Mouse (Mus musculus) midbrain, embryonic 15.5 days (tissue): ENCODE results near the gene Guca1a. TPM values are rescaled to one million over a fixed set of nuclear protein-coding genes. Genes with fewer than 3 reads are reported as not detected.
"Not testable (repeated sequence)": the region's sequence is repeated elsewhere in the genome, so short reads cannot be mapped to it uniquely, and the experiment has no call there.

ENCODE experiments used
- ATAC-seq: fragments of 200-750 bp; cut with Nextera tagmentation; replicated peaks from 2 replicates; pipeline ENCODE4 v1.8.0; 2017; ENCODE audit warnings: moderate TSS enrichment
- H3K27ac ChIP-seq: fragments of 300-500 bp; sonication (generic); 2 replicates; pipeline ENCODE4 v1.5.1; 2015; ENCODE audit warnings: mild to moderate bottlenecking, inconsistent platforms
- H3K27me3 ChIP-seq: fragments of 300-500 bp; sonication (generic); replicated peaks from 2 replicates; pipeline ENCODE4 v1.6.1; 2015; ENCODE audit warnings: inconsistent platforms
- H3K36me3 ChIP-seq: fragments of 300-500 bp; sonication (generic); replicated peaks from 2 replicates; pipeline ENCODE4 v1.6.1; 2015; ENCODE audit warnings: inconsistent platforms
- H3K4me1 ChIP-seq: fragments of 300-500 bp; sonication (generic); 2 replicates; pipeline ENCODE4 v1.6.1; 2015; ENCODE audit warnings: inconsistent platforms
- H3K4me2 ChIP-seq: fragments of 300-500 bp; sonication (generic); 2 replicates; pipeline ENCODE4 v1.6.1; 2015; ENCODE audit warnings: inconsistent platforms, mild to moderate bottlenecking, moderate library complexity
- H3K4me3 ChIP-seq: fragments of 300-500 bp; sonication (generic); 2 replicates; pipeline ENCODE4 v1.5.1; 2015; ENCODE audit warnings: mild to moderate bottlenecking, inconsistent platforms
- H3K9ac ChIP-seq: fragments of 300-500 bp; sonication (generic); 2 replicates; pipeline ENCODE4 v1.6.1; 2015; ENCODE audit warnings: mild to moderate bottlenecking, inconsistent platforms
- H3K9me3 ChIP-seq: fragments of 300-500 bp; sonication (generic); 2 replicates; pipeline ENCODE4 v1.6.1; 2016; ENCODE audit warnings: inconsistent platforms
- WGBS: fragments of 180-500 bp; shearing (Covaris S2); methylation state at CpG from one replicate; pipeline ENCODE4 v1.1.7; 2015; ENCODE audit warnings: mixed read lengths; 5-methylcytosine and 5-hydroxymethylcytosine counted together
- polyA plus RNA-seq: library from polyadenylated mRNA; unstranded; fragments of >200 nt; fragmentation: Nextera tagmentation; extraction: Ambion mirVana; gene quantifications from 2 replicates; pipeline ENCODE4 v1.2.1, GENCODE M21; 2015

Gene Guca1a
- polyA plus RNA-seq, 1 experiment from 2014 or later = 0.92 TPM

DNA sequence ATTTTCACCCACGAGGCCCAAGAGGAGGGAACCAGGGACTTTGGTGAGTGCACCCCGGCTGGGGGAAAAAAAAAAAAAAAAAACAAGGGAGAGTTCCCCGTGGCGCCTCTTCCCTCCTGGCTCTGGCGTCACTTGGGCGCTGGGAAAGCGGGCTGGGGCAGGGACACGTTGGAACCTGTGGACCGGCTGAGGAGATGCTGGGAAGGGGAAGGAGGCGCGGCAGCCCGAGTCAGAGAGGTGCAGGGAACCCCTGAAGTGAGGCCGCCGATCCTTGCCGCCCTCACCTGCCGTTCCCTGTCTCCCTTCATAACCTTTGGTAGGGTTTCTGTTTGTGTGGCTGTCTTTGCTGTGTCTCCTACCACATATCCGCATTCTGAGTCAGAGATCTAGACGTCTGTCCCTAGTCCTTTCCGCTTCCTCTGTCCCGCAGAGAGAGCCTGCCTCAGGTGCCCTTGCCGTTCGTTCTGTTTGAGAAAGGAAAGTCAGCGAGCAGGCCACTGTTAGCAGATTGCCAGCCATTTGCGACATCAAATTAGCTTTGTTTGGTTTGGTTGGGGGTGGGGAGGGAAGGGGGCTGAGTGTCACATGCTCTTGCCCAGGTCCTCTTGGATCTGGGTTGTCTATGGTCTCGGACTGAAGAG is 36.6 kb upstream of the Guca1a start, which contains the start of gene 1700001C19Rik:
Gene 1700001C19Rik (minus strand): TSS at position 470 of the 641 bp plus-strand sequence.
- ATAC-seq = no peak
- peak within 1 kb of the TSS; percentile 43 for H3K4me3 ChIP-seq

DNA sequence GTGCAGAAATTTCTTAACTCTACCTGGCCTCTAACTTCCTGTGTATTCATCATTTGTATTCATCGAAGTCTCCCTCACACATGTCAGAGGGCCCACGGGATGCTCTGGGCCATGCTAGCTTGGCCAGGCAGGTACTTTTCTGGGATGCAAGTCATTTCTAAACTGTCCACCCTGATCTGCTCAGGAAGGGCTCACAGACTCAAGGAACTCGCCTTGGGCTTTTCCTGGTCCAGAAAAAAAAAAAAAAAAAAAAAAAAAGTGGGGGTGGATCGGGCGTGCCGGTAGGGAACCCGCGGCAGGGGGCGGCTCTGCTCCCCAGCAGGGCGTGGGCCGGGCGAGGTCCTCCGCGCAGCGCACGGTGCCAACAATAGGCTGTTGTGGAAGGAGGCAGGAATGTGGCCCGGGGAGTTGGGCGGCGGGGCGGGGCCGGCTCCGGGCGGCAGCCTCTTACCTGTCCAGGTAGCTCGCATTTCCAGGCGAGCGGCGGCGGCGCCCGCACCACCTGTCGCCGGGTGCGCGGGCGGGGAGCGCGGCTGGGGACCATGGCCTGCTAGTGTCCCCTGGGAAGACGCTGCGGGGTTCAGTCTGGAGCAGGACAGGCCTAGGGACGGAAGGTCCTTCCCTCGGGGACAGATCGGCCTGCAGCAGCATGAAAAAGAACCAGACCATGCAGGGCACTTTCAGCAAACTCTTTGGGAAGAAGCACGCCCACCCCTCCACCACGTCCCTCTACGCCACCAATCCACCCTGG is 35.9 kb upstream of the Guca1a start, which contains the start of gene AI661453:
Gene AI661453 (plus strand): TSS at position 460 of the 751 bp plus-strand sequence.
- Histone ChIP-seq H3K9me3 (no peaks in the 10 kb centered on the region), H3K36me3 (no peaks in the 10 kb centered on the region), H3K27me3 (peaks cover 32% of the 10 kb centered on the region), H3K4me2 (peak within 1 kb of the TSS; percentile 87), H3K4me1 (peaks cover 22% of the 10 kb centered on the region), H3K9ac (peak within 1 kb of the TSS; percentile 30), H3K4me3 (peak within 1 kb of the TSS; percentile 43), H3K27ac (no peak within 1 kb of the TSS)
- 1% methylated on average over 45 of the region's 45 CpGs for WGBS
- no peak for ATAC-seq

More for the DNA sequence above, 36.6 kb upstream of the Guca1a start, which contains the start of gene 1700001C19Rik:
- no peaks in the 10 kb centered on the region for H3K36me3 ChIP-seq
- H3K4me2 ChIP-seq = peak within 1 kb of the TSS; percentile 87
- H3K9ac ChIP-seq = peak within 1 kb of the TSS; percentile 30
- peaks cover 32% of the 10 kb centered on the region for H3K27me3 ChIP-seq
- WGBS = 4% methylated on average over 25 of the region's 25 CpGs
- H3K4me1 ChIP-seq = peaks cover 22% of the 10 kb centered on the region
- H3K27ac ChIP-seq = no peak within 1 kb of the TSS
- H3K9me3 ChIP-seq = no peaks in the 10 kb centered on the region

DNA sequence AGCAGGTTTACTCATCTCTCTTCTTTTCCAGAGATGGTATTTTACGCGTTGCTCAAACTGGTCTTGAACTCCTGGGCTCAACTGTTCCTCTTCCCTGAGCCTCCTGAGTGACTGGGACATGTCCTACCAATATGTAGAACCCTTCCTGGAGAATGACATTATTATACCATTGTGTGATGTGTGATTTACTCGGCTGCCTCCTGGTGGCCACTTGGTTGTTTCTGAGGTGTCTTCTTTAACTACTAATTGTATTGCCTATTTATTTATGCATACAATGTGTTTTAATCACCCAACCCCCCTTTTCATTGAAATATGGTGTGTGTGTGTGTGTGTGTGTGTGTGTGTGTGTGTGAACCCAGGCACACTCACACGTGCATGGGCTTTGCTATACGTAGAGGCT is 30.4 kb upstream of the Guca1a start:
- Histone ChIP-seq H3K27ac (no peak overlapping the region), H3K4me2 (no peak overlapping the region), H3K27me3 (no peaks in the 10 kb centered on the region; the same call in 1 of the 2 replicates), H3K4me3 (no peak overlapping the region), H3K4me1 (peaks cover 8% of the 10 kb centered on the region; the same call in 1 of the 2 replicates), H3K9ac (no peak overlapping the region), H3K36me3 (no peaks in the 10 kb centered on the region), H3K9me3 (no peaks in the 10 kb centered on the region)
- ATAC-seq = no peak
- 77% methylated on average over 5 of the region's 5 CpGs for WGBS

DNA sequence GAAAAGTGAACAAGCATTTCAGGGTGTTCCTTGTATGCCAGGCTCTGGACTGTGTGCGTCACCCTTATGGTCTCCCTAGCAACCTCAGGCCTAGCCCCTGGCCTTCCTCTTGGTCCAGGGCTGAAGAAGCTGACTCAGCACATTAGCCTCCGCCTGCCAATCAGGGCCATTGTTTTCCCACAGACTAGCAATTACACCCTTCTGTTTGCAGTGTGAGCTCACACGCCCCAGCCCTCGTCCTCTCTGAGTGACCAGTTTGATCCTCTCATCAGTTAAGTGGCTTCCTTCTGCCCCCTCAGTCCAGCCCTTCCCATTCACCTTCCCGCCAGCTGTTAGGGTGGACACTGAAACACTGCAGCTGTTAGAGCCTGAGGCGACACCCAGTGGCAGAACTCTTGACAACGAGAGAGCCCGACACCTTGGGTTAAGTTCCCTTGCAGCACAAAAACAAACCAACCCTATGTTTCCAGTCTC is 28.5 kb upstream of the Guca1a start:
- H3K4me3 ChIP-seq = no peak overlapping the region
- peak; percentile 78 for ATAC-seq
- WGBS = 3% methylated on average over 8 of the region's 8 CpGs
- peak overlapping the region; percentile 19; the same call in 1 of the 2 replicates for H3K4me2 ChIP-seq
- H3K27me3 ChIP-seq = no peaks in the 10 kb centered on the region; the same call in 1 of the 2 replicates
- no peaks in the 10 kb centered on the region for H3K36me3 ChIP-seq
- no peak overlapping the region for H3K27ac ChIP-seq
- H3K9ac ChIP-seq = no peak overlapping the region
- no peaks in the 10 kb centered on the region for H3K9me3 ChIP-seq
- peaks cover 8% of the 10 kb centered on the region; the same call in 1 of the 2 replicates for H3K4me1 ChIP-seq

DNA sequence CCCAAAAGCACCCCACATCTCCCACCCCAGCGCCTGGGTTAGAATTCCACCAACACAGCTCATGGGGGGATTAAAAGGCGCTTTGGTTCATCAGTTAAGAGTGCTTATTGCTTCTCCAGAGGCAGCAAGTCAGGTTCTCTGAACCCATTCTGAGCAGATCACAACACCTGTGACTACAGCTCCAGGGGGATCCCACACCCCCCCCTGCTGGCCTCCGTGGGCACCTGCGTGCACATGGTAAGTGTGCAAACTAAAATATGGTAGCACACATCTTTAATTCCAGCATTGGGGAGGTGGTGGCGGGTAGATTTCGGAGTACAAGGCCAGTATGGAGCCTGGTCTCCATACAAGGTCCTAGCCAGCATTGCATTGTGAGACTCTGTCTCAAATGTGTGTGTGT is 26.9 kb upstream of the Guca1a start:
- peaks cover 8% of the 10 kb centered on the region; the same call in 1 of the 2 replicates for H3K4me1 ChIP-seq
- ATAC-seq = no peak
- no peaks in the 10 kb centered on the region for H3K36me3 ChIP-seq
- no peak overlapping the region for H3K4me2 ChIP-seq
- no peaks in the 10 kb centered on the region for H3K9me3 ChIP-seq
- H3K27ac ChIP-seq = no peak overlapping the region
- 76% methylated on average over 6 of the region's 6 CpGs for WGBS
- no peaks in the 10 kb centered on the region; the same call in 1 of the 2 replicates for H3K27me3 ChIP-seq
- H3K4me3 ChIP-seq = no peak overlapping the region
- no peak overlapping the region for H3K9ac ChIP-seq

DNA sequence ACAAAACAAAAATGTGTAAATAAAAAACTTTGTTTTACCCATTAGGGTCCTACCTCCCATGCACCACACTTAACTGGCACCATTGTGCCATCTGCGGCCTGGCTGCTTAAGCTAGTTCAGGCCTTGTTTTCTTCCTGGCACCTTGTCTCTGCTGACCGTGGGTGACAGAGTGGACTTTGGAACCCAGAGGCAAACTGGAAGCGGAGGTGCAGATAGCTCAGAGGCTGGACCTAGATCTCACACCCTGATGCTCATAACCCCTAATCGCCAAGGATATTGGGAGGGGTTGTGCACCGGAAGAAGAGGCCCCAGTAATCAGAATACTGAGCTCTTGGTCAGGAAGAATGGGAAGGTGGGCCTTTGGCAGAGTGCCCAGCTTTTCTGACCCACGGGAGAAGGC is 23.8 kb upstream of the Guca1a start:
- peaks cover 6% of the 10 kb centered on the region; the same call in 1 of the 2 replicates for H3K4me1 ChIP-seq
- no peak overlapping the region for H3K27ac ChIP-seq
- 75% methylated on average over 6 of the region's 6 CpGs for WGBS

DNA sequence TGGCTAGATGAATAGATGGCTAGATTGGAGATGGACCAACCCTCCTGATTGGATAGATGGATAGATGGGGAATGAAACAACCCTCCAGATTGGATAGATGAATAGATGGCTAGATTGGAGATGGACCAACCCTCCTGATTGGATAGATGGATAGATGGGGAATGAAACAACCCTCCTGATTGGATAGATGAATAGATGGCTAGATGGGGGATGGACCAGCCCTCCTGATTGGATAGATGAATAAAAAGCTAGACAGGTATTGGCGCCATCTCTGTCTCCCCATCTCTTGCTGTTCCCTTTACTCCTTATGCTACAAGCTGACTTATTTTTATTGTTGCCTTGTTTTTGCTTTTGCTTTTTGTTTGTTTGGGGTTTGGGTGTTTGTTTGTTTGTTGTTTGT is 22.2 kb upstream of the Guca1a start:
- WGBS = 100% methylated on average over 1 of the region's 1 CpGs
- not testable (repeated sequence) for ATAC-seq

More for the DNA sequence above, 23.8 kb upstream of the Guca1a start:
- Histone ChIP-seq H3K9ac (no peak overlapping the region), H3K9me3 (no peaks in the 10 kb centered on the region), H3K4me3 (no peak overlapping the region), H3K27me3 (no peaks in the 10 kb centered on the region), H3K4me2 (no peak overlapping the region), H3K36me3 (no peaks in the 10 kb centered on the region)
- no peak for ATAC-seq

DNA sequence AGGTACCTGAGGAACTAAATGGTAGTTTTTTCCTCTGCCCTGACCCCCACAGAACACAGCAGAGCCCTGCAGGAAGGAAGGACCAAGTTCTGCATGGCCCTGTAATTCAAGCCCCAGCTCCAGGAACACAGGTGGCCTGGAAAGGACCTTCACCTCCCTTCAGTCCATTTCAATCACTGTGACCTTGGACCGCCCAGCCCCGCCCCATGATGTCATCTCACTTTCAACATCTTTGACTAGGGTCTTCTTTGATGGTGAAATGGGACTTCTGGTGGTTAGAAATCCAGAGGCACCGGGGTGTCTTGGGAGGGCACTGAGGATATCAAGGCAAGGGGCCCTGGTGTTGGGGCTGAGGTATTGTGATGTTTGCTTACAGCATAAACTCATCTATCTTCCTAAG is 21.2 kb upstream of the Guca1a start:
- Histone ChIP-seq H3K9ac (no peak overlapping the region), H3K4me2 (no peak overlapping the region), H3K36me3 (no peaks in the 10 kb centered on the region), H3K4me3 (no peak overlapping the region), H3K9me3 (no peaks in the 10 kb centered on the region), H3K27ac (no peak overlapping the region), H3K4me1 (no peaks in the 10 kb centered on the region), H3K27me3 (no peaks in the 10 kb centered on the region)
- WGBS = 83% methylated on average over 3 of the region's 3 CpGs
- ATAC-seq = no peak

More for the DNA sequence above, 22.2 kb upstream of the Guca1a start:
- H3K27ac ChIP-seq, H3K9me3 ChIP-seq, H3K4me3 ChIP-seq, H3K9ac ChIP-seq, H3K4me1 ChIP-seq, H3K27me3 ChIP-seq, H3K36me3 ChIP-seq, H3K4me2 ChIP-seq: not testable (repeated sequence)

DNA sequence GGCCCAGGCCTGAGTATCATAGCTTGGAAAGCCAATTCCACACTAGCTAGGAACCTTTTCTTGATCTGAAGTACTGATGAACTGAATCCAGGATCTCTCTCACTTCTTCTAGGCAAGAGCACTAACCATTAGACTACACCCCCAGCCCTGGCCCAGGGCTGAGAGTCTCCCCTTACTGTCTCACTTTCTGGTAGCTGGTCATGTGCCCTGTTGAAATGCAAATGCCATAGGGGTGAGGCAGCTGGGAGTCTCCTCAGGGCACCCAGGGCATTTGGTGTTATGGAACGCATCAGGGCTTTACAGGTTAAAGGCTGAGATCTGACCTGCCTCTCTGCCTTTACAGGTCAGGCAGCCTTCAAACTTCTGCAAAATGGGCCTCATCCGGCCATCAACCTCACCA is 19.8 kb upstream of the Guca1a start:
- Histone ChIP-seq H3K27me3 (no peaks in the 10 kb centered on the region), H3K9ac (no peak overlapping the region), H3K4me2 (no peak overlapping the region), H3K27ac (no peak overlapping the region), H3K9me3 (no peaks in the 10 kb centered on the region), H3K4me3 (no peak overlapping the region), H3K36me3 (no peaks in the 10 kb centered on the region), H3K4me1 (no peaks in the 10 kb centered on the region)
- WGBS = 72% methylated on average over 2 of the region's 2 CpGs
- ATAC-seq = no peak

DNA sequence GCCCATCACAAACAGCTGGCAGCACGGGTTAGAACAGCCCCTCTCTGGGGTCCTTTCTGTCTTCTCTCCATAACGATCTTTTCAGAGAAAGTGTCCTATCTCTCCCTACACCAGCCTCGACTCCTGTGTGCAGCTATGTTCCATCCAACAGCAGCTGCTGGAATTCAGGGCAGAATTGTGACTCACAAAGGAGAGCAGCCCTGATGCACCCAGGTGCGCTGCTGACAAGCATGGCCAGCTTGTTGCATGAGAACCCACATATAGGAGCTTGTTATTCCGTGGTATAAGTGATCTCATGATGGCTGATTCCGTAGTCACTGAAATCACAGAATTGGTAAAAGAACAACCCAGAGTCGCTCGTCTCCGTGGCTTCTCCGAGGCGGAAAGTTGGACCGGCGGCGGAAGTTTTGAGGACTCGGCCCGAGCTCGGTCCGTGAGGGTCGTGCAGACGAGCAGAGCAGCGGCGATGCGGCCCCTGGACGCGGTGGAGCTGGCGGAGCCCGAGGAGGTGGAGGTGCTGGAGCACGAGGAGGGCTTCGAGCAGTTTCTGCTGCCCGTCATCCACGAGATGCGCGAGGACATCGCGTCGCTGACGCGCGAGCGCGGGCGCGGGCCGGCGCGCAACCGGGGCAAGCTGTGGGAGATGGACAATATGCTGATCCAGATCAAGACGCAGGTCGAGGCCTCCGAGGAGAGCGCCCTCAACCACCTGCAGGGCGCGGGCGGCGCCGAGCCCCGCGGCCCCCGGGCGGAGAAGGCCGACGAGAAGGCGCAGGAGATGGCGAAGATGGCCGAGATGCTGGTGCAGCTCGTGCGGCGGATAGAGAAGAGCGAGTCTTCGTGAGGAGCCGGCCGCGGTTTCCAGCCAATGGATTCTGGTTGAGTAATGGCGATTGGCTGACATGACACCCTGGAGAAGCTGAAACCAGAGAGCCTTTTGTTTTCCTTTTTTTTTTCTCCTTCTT is 9.8 kb upstream of the Guca1a start:
- not testable (repeated sequence) for H3K27ac ChIP-seq, H3K36me3 ChIP-seq, H3K4me1 ChIP-seq, H3K9me3 ChIP-seq
- Histone ChIP-seq H3K27me3 (peaks cover 26% of the 10 kb centered on the region), H3K9ac (peak overlapping the region; percentile 38), H3K4me3 (peak overlapping the region; percentile 38), H3K4me2 (peak overlapping the region; percentile 68)
- 2% methylated on average over 74 of the region's 74 CpGs for WGBS
- peak; percentile 77 for ATAC-seq

DNA sequence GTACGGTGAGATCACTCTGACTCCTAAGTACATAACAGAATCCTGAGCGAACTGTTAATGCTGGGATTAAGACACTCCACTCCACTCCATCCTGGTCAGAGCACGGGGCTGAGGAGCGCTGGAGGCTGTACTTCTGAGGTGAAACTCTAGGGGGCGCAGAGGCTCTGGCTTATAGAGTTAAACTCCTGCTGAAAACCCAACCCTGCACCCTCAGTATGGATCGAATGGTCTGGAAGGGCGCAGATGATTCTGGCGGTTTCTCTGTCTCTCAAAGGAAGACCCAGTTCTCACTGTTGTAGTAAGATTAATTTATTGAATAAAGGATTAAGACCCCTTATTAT is 8.1 kb upstream of the Guca1a start:
- no peak overlapping the region for H3K9ac ChIP-seq
- no peaks in the 10 kb centered on the region for H3K9me3 ChIP-seq
- H3K27ac ChIP-seq = no peak overlapping the region
- ATAC-seq = no peak; the same call in 1 of the 2 replicates
- no peak overlapping the region for H3K4me2 ChIP-seq
- 20% methylated on average over 8 of the region's 8 CpGs for WGBS
- H3K4me1 ChIP-seq = peaks cover 7% of the 10 kb centered on the region; the same call in 1 of the 2 replicates
- H3K27me3 ChIP-seq = peaks cover 26% of the 10 kb centered on the region
- H3K4me3 ChIP-seq = no peak overlapping the region
- no peaks in the 10 kb centered on the region for H3K36me3 ChIP-seq
